13 mouse cellular contexts compared by ENCODE assay signal in genomic region chr2:145530941-145531353, GRCm38 (mm10).
A peak's percentile ranks its signal among the peaks of the same experiment; 100 is the strongest.
DNase-seq lines count a peak whose midpoint lies in the region; ATAC-seq and TF ChIP-seq lines count a peak whose summit lies in the region.
"Had no signal": no experiment of that assay in that cellular context is flagged by ENCODE, and none has a peak within 500 bp of the region (broad histone marks: within the 10 kb centered on the region; RNA-seq: fewer than 3 reads in every experiment).

No protein-coding gene starts in this region.

- no peak overlapping the region for H3K4me3 ChIP-seq in cortical plate, adult 2 months (ENCODE audit: insufficient read depth, low read length)
- no peak overlapping the region for H3K4me3 ChIP-seq in hindbrain, postnatal 0 days (ENCODE audit: low read length)
- no peak overlapping the region for H3K4me3 ChIP-seq in midbrain, embryonic 16.5 days (ENCODE audit: low read depth, low read length)

- no peaks in the 10 kb centered on the region for H3K9me3 ChIP-seq in hindbrain, postnatal 0 days (ENCODE audit: low read length)
- H3K9me3 ChIP-seq in midbrain, embryonic 16.5 days (replicated peaks; ENCODE audit: control insufficient read depth, low read length, poor library complexity, severe bottlenecking) = no peaks in the 10 kb centered on the region

- H3K27ac ChIP-seq in cortical plate, adult 2 months (ENCODE audit: insufficient read depth, low read length) = peak overlapping the region; percentile 96
- H3K27ac ChIP-seq in hindbrain, postnatal 0 days = peak overlapping the region; percentile 66; the same call in 1 of the 2 replicates
- 0 out of 2 replicates have a peak overlapping the region, but pooled peaks have one; percentile 37 for H3K27ac ChIP-seq in midbrain, embryonic 16.5 days (ENCODE audit: low read length)

- no peak overlapping the region for H3K4me2 ChIP-seq in hindbrain, postnatal 0 days (ENCODE audit: low read depth, low read length)
- no peak overlapping the region for H3K4me2 ChIP-seq in midbrain, embryonic 16.5 days (ENCODE audit: low read length)

- intact Hi-C loops in left cerebral cortex, postnatal 4 days (cut with DNase I) = no loop called here

- TF ChIP-seq CTCF in cortical plate, adult 2 months (IDR thresholded peaks at IDR 0.05; ENCODE audit: extremely low read depth, insufficient read depth, low read length) = no peak
- no peak for TF ChIP-seq CTCF in hindbrain, postnatal 0 days (IDR thresholded peaks at IDR 0.05; ENCODE audit: low read depth)

- peak; percentile 84 for ATAC-seq in hindbrain, postnatal 0 days
- no peak for ATAC-seq in midbrain, embryonic 16.5 days

- no peak overlapping the region for H3K9ac ChIP-seq in hindbrain, postnatal 0 days (replicated peaks; ENCODE audit: low read length)
- H3K9ac ChIP-seq in midbrain, embryonic 16.5 days (ENCODE audit: low read depth, low read length) = no peak overlapping the region

- no peaks in the 10 kb centered on the region for H3K36me3 ChIP-seq in hindbrain, postnatal 0 days (ENCODE audit: insufficient read depth, low read length)
- no peaks in the 10 kb centered on the region; the same call in 1 of the 2 replicates for H3K36me3 ChIP-seq in midbrain, embryonic 16.5 days (ENCODE audit: control insufficient read depth, insufficient read depth, low read length)

- WGBS in hindbrain, postnatal 0 days = 61% methylated on average over 4 of the region's 4 CpGs
- WGBS in midbrain, embryonic 16.5 days = 68% methylated on average over 4 of the region's 4 CpGs

- no peaks in the 10 kb centered on the region; the same call in none of the 2 replicates for H3K4me1 ChIP-seq in cortical plate, adult 2 months (ENCODE audit: control insufficient read depth, insufficient read depth, low read length)
- H3K4me1 ChIP-seq in hindbrain, postnatal 0 days (ENCODE audit: insufficient read depth, low read length) = no peaks in the 10 kb centered on the region
- H3K4me1 ChIP-seq in midbrain, embryonic 16.5 days (ENCODE audit: control insufficient read depth, insufficient read depth, low read length) = no peaks in the 10 kb centered on the region

- DNase-seq in left cerebral cortex, adult 11 months (ENCODE audit: low spot score) = peak; percentile 27
- DNase-seq in left cerebral cortex, postnatal 4 days = no peak
- peak; percentile 54 for DNase-seq in hindbrain, postnatal 0 days (ENCODE audit: low spot score)
- no peak for DNase-seq in spleen, adult 12 weeks (ENCODE audit: low spot score)
- DNase-seq in lung, postnatal 10 days = no peak
- DNase-seq: adrenal gland, postnatal 14 days; cerebellum, adult 11-12 months; heart, adult 18-20 months; heart, postnatal 4 days; kidney, adult 9 months had no signal

- no peak for TF ChIP-seq POLR2A in cortical plate, adult 2 months (IDR thresholded peaks at IDR 0.05; ENCODE audit: extremely low read depth, insufficient read depth, low read length)

- no peaks in the 10 kb centered on the region for H3K27me3 ChIP-seq in hindbrain, postnatal 0 days (ENCODE audit: insufficient read depth, low read length)
- H3K27me3 ChIP-seq in midbrain, embryonic 16.5 days (ENCODE audit: control insufficient read depth, insufficient read depth, low read depth, low read length) = no peaks in the 10 kb centered on the region
- H3K27me3 ChIP-seq: CH12.LX had no signal

Comparison
In these comparisons a context has a peak if more than half of its experiments do, and no peak if none do; other contexts are left out.
1. DNase-seq: peak in left cerebral cortex, adult 11 months (single experiment) and hindbrain, postnatal 0 days (single experiment); none in left cerebral cortex, postnatal 4 days (single experiment), spleen, adult 12 weeks (single experiment) and lung, postnatal 10 days (single experiment).
2. H3K27ac ChIP-seq: peak in every context shown above with its lines; median percentile 96 in cortical plate, adult 2 months; 66 in hindbrain, postnatal 0 days; 37 in midbrain, embryonic 16.5 days.